24 mouse cellular contexts compared by ENCODE assay signal in genomic region chr7:97661634-97662033, GRCm38 (mm10). TPM values are rescaled to one million over a fixed set of nuclear protein-coding genes. Genes with fewer than 3 reads are reported as not detected.
DNase-seq lines count a peak whose midpoint lies in the region; ATAC-seq and TF ChIP-seq lines count a peak whose summit lies in the region.
"Had no signal": no experiment of that assay in that cellular context is flagged by ENCODE, and none has a peak within 500 bp of the region (broad histone marks: within the 10 kb centered on the region; RNA-seq: fewer than 3 reads in every experiment).

No protein-coding gene starts in this region.

- H3K36me3 ChIP-seq in liver, embryonic 11.5 days (ENCODE audit: control insufficient read depth, insufficient read depth, low read length) = peaks cover 14% of the 10 kb centered on the region
- peaks cover 32% of the 10 kb centered on the region for H3K36me3 ChIP-seq in liver, postnatal 0 days (replicated peaks; ENCODE audit: insufficient read depth, low read length)
- H3K36me3 ChIP-seq in liver, embryonic 12.5 days = peaks cover 51% of the 10 kb centered on the region
- H3K36me3 ChIP-seq in kidney, embryonic 14.5 days (ENCODE audit: control insufficient read depth, insufficient read depth, low read length) = peaks cover 43% of the 10 kb centered on the region
- peaks cover 42% of the 10 kb centered on the region for H3K36me3 ChIP-seq in thymus, adult 2 months (ENCODE audit: control insufficient read depth, insufficient read depth, low read length)

- no peaks in the 10 kb centered on the region for H3K9me3 ChIP-seq in liver, embryonic 11.5 days (ENCODE audit: control insufficient read depth, low read length)
- no peaks in the 10 kb centered on the region for H3K9me3 ChIP-seq in liver, postnatal 0 days (ENCODE audit: low read length)
- H3K9me3 ChIP-seq in liver, embryonic 12.5 days (replicated peaks) = no peaks in the 10 kb centered on the region
- no peaks in the 10 kb centered on the region for H3K9me3 ChIP-seq in kidney, embryonic 14.5 days (ENCODE audit: control insufficient read depth, low read length)
- H3K9me3 ChIP-seq: G1E had no signal

- H3K27ac ChIP-seq in liver, embryonic 11.5 days (ENCODE audit: low read depth, low read length) = no peak overlapping the region
- no peak overlapping the region for H3K27ac ChIP-seq in liver, postnatal 0 days (ENCODE audit: low read depth)
- H3K27ac ChIP-seq in liver, embryonic 12.5 days = peak overlapping the region; percentile 54; the same call in 1 of the 2 replicates
- H3K27ac ChIP-seq in kidney, embryonic 14.5 days (ENCODE audit: low read depth, low read length) = no peak overlapping the region
- no peak overlapping the region for H3K27ac ChIP-seq in thymus, adult 2 months (ENCODE audit: control insufficient read depth, insufficient read depth, low read length)

- H3K4me1 ChIP-seq in liver, embryonic 11.5 days (replicated peaks; ENCODE audit: control insufficient read depth, insufficient read depth, low read length) = no peaks in the 10 kb centered on the region; the same call in 1 of the 2 replicates
- no peaks in the 10 kb centered on the region for H3K4me1 ChIP-seq in liver, postnatal 0 days (ENCODE audit: insufficient read depth)
- peaks cover 17% of the 10 kb centered on the region for H3K4me1 ChIP-seq in liver, embryonic 12.5 days
- no peaks in the 10 kb centered on the region for H3K4me1 ChIP-seq in kidney, embryonic 14.5 days (ENCODE audit: control insufficient read depth, insufficient read depth, low read length)
- no peaks in the 10 kb centered on the region for H3K4me1 ChIP-seq in thymus, adult 2 months (replicated peaks; ENCODE audit: control insufficient read depth, insufficient read depth, low read length)

- TF ChIP-seq POLR2A in thymus, adult 2 months (IDR thresholded peaks at IDR 0.05; ENCODE audit: control insufficient read depth, extremely low read depth, insufficient read depth, low read length, poor library complexity) = no peak

- no peak for TF ChIP-seq EP300 in liver, postnatal 0 days (IDR thresholded peaks at IDR 0.05; ENCODE audit: low read depth)

- H3K4me2 ChIP-seq in liver, embryonic 11.5 days = no peak overlapping the region
- no peak overlapping the region for H3K4me2 ChIP-seq in liver, postnatal 0 days (ENCODE audit: low read depth, low read length)
- peak overlapping the region; percentile 28 for H3K4me2 ChIP-seq in liver, embryonic 12.5 days
- H3K4me2 ChIP-seq in kidney, embryonic 14.5 days (replicated peaks; ENCODE audit: low read depth, low read length) = no peak overlapping the region

- TF ChIP-seq CTCF in liver, postnatal 0 days (IDR thresholded peaks at IDR 0.05; ENCODE audit: low read depth) = no peak
- no peak for TF ChIP-seq CTCF in thymus, adult 2 months (IDR thresholded peaks at IDR 0.05; ENCODE audit: borderline replicate concordance, control insufficient read depth, extremely low read depth, insufficient read depth, low read length, poor library complexity)

- DNase-seq in liver, embryonic 11.5 days (ENCODE audit: low spot score) = no peak
- DNase-seq in liver, postnatal 0 days = no peak
- no peak for DNase-seq in liver
- peak; percentile 8 for DNase-seq in c-Kit-positive CD71-positive TER-119-negative erythroid progenitor cells, embryonic 14.5 days (ENCODE audit: low read depth)
- peak; percentile 15 for DNase-seq in c-Kit-positive CD71-positive TER-119-positive erythroid progenitor cells, embryonic 14.5 days (ENCODE audit: low spot score)
- no peak for DNase-seq in thymus, adult 2 months
- DNase-seq: adrenal gland, adult 2 months; adrenal gland, adult 8-10 months; adrenal gland, postnatal 10 days; adrenal gland, postnatal 14 days; adrenal gland, postnatal 25 days; adrenal gland, postnatal 36 days; B cell, adult 2 months; cerebellum, adult 11 months; cerebellum, adult 11-12 months; cerebellum, adult 18-20 months; cerebellum, adult 2 months had no signal

- H3K4me3 ChIP-seq in liver, embryonic 11.5 days (ENCODE audit: low read depth, low read length) = no peak overlapping the region
- H3K4me3 ChIP-seq in liver, postnatal 0 days (ENCODE audit: low read depth, low read length) = no peak overlapping the region
- no peak overlapping the region for H3K4me3 ChIP-seq in liver, embryonic 12.5 days
- H3K4me3 ChIP-seq in kidney, embryonic 14.5 days (ENCODE audit: low read length) = no peak overlapping the region
- H3K4me3 ChIP-seq in thymus, adult 2 months (ENCODE audit: control insufficient read depth, insufficient read depth, low read length) = no peak overlapping the region

- H3K27me3 ChIP-seq in liver, embryonic 11.5 days (replicated peaks; ENCODE audit: control insufficient read depth, insufficient read depth, low read length) = no peaks in the 10 kb centered on the region
- H3K27me3 ChIP-seq in liver, postnatal 0 days (ENCODE audit: insufficient read depth, low read length) = no peaks in the 10 kb centered on the region
- no peaks in the 10 kb centered on the region for H3K27me3 ChIP-seq in liver, embryonic 12.5 days (replicated peaks)
- H3K27me3 ChIP-seq in kidney, embryonic 14.5 days (ENCODE audit: control insufficient read depth, insufficient read depth, low read length) = no peaks in the 10 kb centered on the region
- H3K27me3 ChIP-seq in thymus, adult 2 months (ENCODE audit: control insufficient read depth, insufficient read depth, low read length) = no peaks in the 10 kb centered on the region
- H3K27me3 ChIP-seq: CH12.LX, Patski had no signal

- no peak overlapping the region for H3K9ac ChIP-seq in liver, embryonic 11.5 days (ENCODE audit: low read depth, low read length)
- no peak overlapping the region for H3K9ac ChIP-seq in liver, postnatal 0 days (replicated peaks)
- H3K9ac ChIP-seq in liver, embryonic 12.5 days = no peak overlapping the region
- H3K9ac ChIP-seq in kidney, embryonic 14.5 days (ENCODE audit: low read depth, low read length) = no peak overlapping the region

- 82% methylated on average over 4 of the region's 4 CpGs for WGBS in liver, embryonic 11.5 days
- 83% methylated on average over 4 of the region's 4 CpGs for WGBS in liver, postnatal 0 days (ENCODE audit: insufficient replicate concordance)
- 68% methylated on average over 4 of the region's 4 CpGs for WGBS in liver, embryonic 12.5 days (ENCODE audit: insufficient replicate concordance)
- 91% methylated on average over 4 of the region's 4 CpGs for whole genome bisulfite sequencing in kidney, embryonic 14.5 days
- 97% methylated on average over 4 of the region's 4 CpGs for WGBS in thymus, adult 2 months

- ATAC-seq in liver, embryonic 11.5 days (replicated peaks; ENCODE audit: low FRiP score) = peak; percentile 58; the same call in 1 of the 2 replicates
- ATAC-seq in liver, postnatal 0 days = no peak
- ATAC-seq in liver, embryonic 12.5 days = peak; percentile 65
- ATAC-seq in kidney, embryonic 14.5 days (ENCODE audit: low FRiP score, low TSS enrichment) = no peak
- ATAC-seq: activated CD4-positive, CD25-positive, alpha-beta regulatory T cell, adult 4 months; CD4-positive, CD25-positive, alpha-beta regulatory T cell, adult 4 months; Patski had no signal

RNA-seq across cellular contexts. Expression of gene Clns1a, which starts 34.8 kb away (rescaled TPM):
- 187 and 208 TPM in 2 replicates for polyA plus RNA-seq in liver, embryonic 11.5 days (2014; fragmentation: Nextera tagmentation; extraction: Ambion mirVana)
- polyA plus RNA-seq in liver, postnatal 0 days (2015; fragmentation: Nextera tagmentation; extraction: Ambion mirVana) = 40.2 and 42.0 TPM in 2 replicates
- polyA plus RNA-seq in liver, embryonic 12.5 days (2016; fragmentation: Nextera tagmentation; extraction: Ambion mirVana) = 120 and 129 TPM in 2 replicates
- 237 and 238 TPM in 2 replicates for polyA plus RNA-seq in kidney, embryonic 14.5 days (2014; fragmentation: Nextera tagmentation; extraction: Ambion mirVana)
- polyA plus RNA-seq in thymus, adult 2 months (2012; rRNA removed) = 60.8 and 63.3 TPM in 2 replicates

Comparison
In these comparisons a context has a peak if more than half of its experiments do, and no peak if none do; other contexts are left out.
1. ATAC-seq: peak in liver, embryonic 11.5 days (single experiment) and liver, embryonic 12.5 days (single experiment); none in liver, postnatal 0 days (single experiment) and kidney, embryonic 14.5 days (single experiment).
2. DNase-seq: peak in c-Kit-positive CD71-positive TER-119-negative erythroid progenitor cells, embryonic 14.5 days (single experiment) and c-Kit-positive CD71-positive TER-119-positive erythroid progenitor cells, embryonic 14.5 days (single experiment); none in liver, embryonic 11.5 days (single experiment), liver, postnatal 0 days (single experiment), liver (single experiment) and thymus, adult 2 months (single experiment).